Mouse (Mus musculus): ENCODE measurements around the gene Trpm7. TPM values are rescaled to one million over a fixed set of nuclear protein-coding genes. Genes with fewer than 3 reads are reported as not detected.

Trpm7 gene
- polyA plus RNA-seq, 1 experiment, result 6.1 TPM

- Histone ChIP-seq H3K27me3 (ENCODE audit: control insufficient read depth, insufficient read depth, insufficient read length) (no peaks in the 10 kb centered on the region), H3ac (ENCODE audit: control insufficient read depth, insufficient read length, low read depth) (no peak overlapping the region), H3K79me3 (ENCODE audit: low read depth) (no peaks in the 10 kb centered on the region), H3K36me3 (ENCODE audit: control insufficient read depth, insufficient read depth) (peaks cover 67% of the 10 kb centered on the region), H3K79me2 (ENCODE audit: control insufficient read depth, insufficient read depth) (no peaks in the 10 kb centered on the region), H3K4me3 (ENCODE audit: insufficient read depth, poor library complexity, severe bottlenecking) (no peak overlapping the region)
- TF ChIP-seq MAX (IDR thresholded peaks at IDR 0.05), result no peak
- TF ChIP-seq MYOD1 (IDR thresholded peaks at IDR 0.05; ENCODE audit: control insufficient read depth, insufficient read length, low read depth), result no peak
- no peak for TF ChIP-seq USF1 (IDR thresholded peaks at IDR 0.05; ENCODE audit: low read depth)
- TF ChIP-seq CTCF (IDR thresholded peaks at IDR 0.05; ENCODE audit: control insufficient read depth, insufficient read depth, insufficient read length), result no peak
- no peak for TF ChIP-seq FOSL1 (IDR thresholded peaks at IDR 0.05; ENCODE audit: insufficient read depth, low read length, poor library complexity, severe bottlenecking)
- no peak for TF ChIP-seq CEBPB (IDR thresholded peaks at IDR 0.05; ENCODE audit: low read depth)
- no peak for TF ChIP-seq MYOG (IDR thresholded peaks at IDR 0.05; ENCODE audit: control insufficient read depth, extremely low read depth, insufficient read length)
Measured at GRCm38 (mm10) chr2:126743389-126743788, 132.6 kb downstream of the Trpm7 start.

Small RNA genes within 50 kb of the gene (microRNA-seq; reads per million reads assigned to microRNA genes)
- gene Mir3473g (ENCODE audit: borderline microRNAs expressed), result 1.1 reads per million, percentile 25 among the genes with 10 or more reads in this experiment

Other genes starting within 250 kb of the Trpm7 start
- 13.5 TPM for gene Gabpb1, start 199.9 kb downstream of the Trpm7 start, polyA plus RNA-seq (2012; fragmentation: generic; extraction: Trizol)
- 13.8 TPM for gene Usp8, start 168.9 kb downstream of the Trpm7 start, polyA plus RNA-seq (2012; fragmentation: generic; extraction: Trizol)
- 0.78 TPM for gene Usp50, start 92.8 kb downstream of the Trpm7 start, polyA plus RNA-seq (2012; fragmentation: generic; extraction: Trizol)
- gene Sppl2a, start 57.0 kb upstream of the Trpm7 start, polyA plus RNA-seq (2012; fragmentation: generic; extraction: Trizol), result 15.3 TPM
- 2.6 TPM for gene Ap4e1, start 132.5 kb upstream of the Trpm7 start, polyA plus RNA-seq (2012; fragmentation: generic; extraction: Trizol)
- 32.6 TPM for gene Blvra, start 194.4 kb upstream of the Trpm7 start, polyA plus RNA-seq (2012; fragmentation: generic; extraction: Trizol)